Mouse (Mus musculus): ENCODE results near the gene Elavl1.

GRCm38 (mm10) chr8:4324525-4324924 lies 688 bp downstream of the Elavl1 start:
- TF ChIP-seq CTCF (IDR thresholded peaks at IDR 0.05; ENCODE audit: control insufficient read depth, insufficient read depth, insufficient replicate concordance, low read depth, low read length) (no peak), POLR2A (IDR thresholded peaks at IDR 0.05; ENCODE audit: control insufficient read depth, low read depth, low read length) (no peak; the same call in 1 of the 2 replicates)
